Mouse (Mus musculus): ENCODE measurements around the gene Tcap. TPM values are rescaled to one million over a fixed set of nuclear protein-coding genes. Genes with fewer than 3 reads are reported as not detected.

Gene Tcap
- polyA plus RNA-seq, 1 experiment from 2014 or later = 2.1 TPM

DNA sequence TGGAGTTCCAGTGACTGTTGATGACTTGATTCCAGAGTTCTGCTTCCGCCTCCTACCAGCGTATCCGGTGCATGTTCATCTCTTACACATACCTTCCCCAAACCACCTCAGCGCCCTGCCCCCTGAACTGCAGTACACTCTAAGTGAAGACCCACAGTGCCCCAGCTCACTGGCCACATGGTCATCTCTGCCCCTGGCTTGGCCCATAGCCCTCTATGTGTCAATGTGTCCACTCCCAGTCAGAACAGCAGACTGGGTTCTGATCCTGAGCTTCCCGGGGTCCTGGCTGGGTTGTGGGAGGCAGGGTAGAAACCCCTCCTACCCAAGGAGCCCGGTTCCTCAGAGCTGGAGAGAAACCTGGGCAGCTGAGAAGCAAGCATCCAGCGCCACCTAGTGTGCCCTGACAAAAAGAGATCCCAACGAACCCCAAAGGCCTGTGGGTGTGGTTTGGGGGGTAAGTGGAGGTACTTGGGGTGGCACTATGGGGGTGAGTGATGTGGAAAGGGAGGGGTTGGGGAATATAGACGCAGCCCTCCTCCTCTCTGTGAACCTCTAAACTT, 5.7 kb downstream of the Tcap start:
- Histone ChIP-seq H3K4me2 (ENCODE audit: low read length) (no peak overlapping the region), H3K9me3 (replicated peaks; ENCODE audit: low read length) (no peaks in the 10 kb centered on the region), H3K36me3 (ENCODE audit: insufficient read depth, low read length) (no peaks in the 10 kb centered on the region), H3K27ac (no peak overlapping the region), H3K27me3 (ENCODE audit: insufficient read depth, low read length) (peaks cover 14% of the 10 kb centered on the region), H3K4me1 (replicated peaks; ENCODE audit: insufficient read depth, low read length) (peaks cover 27% of the 10 kb centered on the region), H3K4me3 (replicated peaks; ENCODE audit: low read depth, low read length) (no peak overlapping the region), H3K9ac (ENCODE audit: low read depth, low read length) (0 out of 2 replicates have a peak overlapping the region, but pooled peaks have one; percentile 27)
- ATAC-seq (replicated peaks; ENCODE audit: low FRiP score, low read depth) = no peak
- DNase-seq (ENCODE audit: low spot score) = peak; percentile 81
- peak; percentile 77 for TF ChIP-seq CTCF (IDR thresholded peaks at IDR 0.05; ENCODE audit: low read depth)
- WGBS = 26% methylated on average over 9 of the region's 9 CpGs

DNA sequence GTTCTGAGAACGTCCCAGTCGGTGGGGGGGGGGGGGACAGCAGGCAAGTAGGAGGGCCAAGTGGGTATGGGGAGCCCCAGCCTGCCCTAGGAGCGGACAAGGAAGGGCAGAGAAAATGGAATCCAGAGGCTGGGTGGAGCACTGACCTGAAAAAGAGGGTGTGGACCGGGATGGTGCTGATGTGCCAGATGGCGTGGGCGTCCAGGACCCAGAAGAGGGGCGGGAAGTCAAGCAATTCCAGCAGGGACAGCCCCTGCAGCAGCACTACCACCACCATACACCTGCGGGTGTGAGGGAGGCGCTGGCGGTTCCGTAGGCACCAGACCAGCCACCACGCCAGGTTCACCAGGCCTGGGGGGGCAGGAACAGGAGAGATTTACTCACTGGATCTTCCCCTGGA, 6.5 kb downstream of the Tcap start:
- WGBS = 68% methylated on average over 12 of the region's 12 CpGs
- Histone ChIP-seq H3K36me3 (ENCODE audit: insufficient read depth, low read length) (no peaks in the 10 kb centered on the region), H3K9me3 (replicated peaks; ENCODE audit: low read length) (no peaks in the 10 kb centered on the region), H3K4me2 (ENCODE audit: low read length) (no peak overlapping the region), H3K27ac (no peak overlapping the region), H3K27me3 (ENCODE audit: insufficient read depth, low read length) (peaks cover 14% of the 10 kb centered on the region), H3K4me1 (replicated peaks; ENCODE audit: insufficient read depth, low read length) (peaks cover 36% of the 10 kb centered on the region), H3K9ac (ENCODE audit: low read depth, low read length) (no peak overlapping the region), H3K4me3 (replicated peaks; ENCODE audit: low read depth, low read length) (no peak overlapping the region)
- no peak for TF ChIP-seq CTCF (IDR thresholded peaks at IDR 0.05; ENCODE audit: low read depth)
- DNase-seq (ENCODE audit: low spot score) (no peak), ATAC-seq (replicated peaks; ENCODE audit: low FRiP score, low read depth) (no peak)

DNA sequence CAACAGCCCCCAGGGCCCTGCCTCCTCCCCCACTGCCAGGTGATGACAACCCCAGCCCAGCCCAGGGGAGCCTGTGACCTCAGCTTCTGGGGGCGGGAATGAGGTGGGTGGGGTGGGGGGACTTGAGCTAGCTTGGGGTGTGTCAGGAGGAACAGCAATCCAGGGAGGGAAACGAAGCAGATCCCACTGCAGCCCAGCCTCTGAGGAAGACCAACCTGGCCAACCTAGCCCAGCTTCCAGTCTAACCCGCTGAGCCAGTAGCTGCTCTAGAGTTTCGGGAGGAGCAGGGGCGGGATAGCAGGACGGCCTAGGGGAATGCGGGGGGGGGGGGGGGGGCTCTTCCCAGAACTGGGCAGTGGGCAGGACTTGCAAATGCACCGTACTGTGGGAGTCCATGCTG, 8.4 kb downstream of the Tcap start:
- 4% methylated on average over 8 of the region's 8 CpGs for WGBS
- Histone ChIP-seq H3K9ac (ENCODE audit: low read depth, low read length) (no peak overlapping the region), H3K4me2 (ENCODE audit: low read length) (no peak overlapping the region), H3K27ac (peak overlapping the region; percentile 47), H3K4me1 (replicated peaks; ENCODE audit: insufficient read depth, low read length) (peaks cover 36% of the 10 kb centered on the region), H3K4me3 (replicated peaks; ENCODE audit: low read depth, low read length) (no peak overlapping the region), H3K27me3 (ENCODE audit: insufficient read depth, low read length) (peaks cover 10% of the 10 kb centered on the region), H3K36me3 (ENCODE audit: insufficient read depth, low read length) (no peaks in the 10 kb centered on the region), H3K9me3 (replicated peaks; ENCODE audit: low read length) (no peaks in the 10 kb centered on the region)
- DNase-seq (ENCODE audit: low spot score) (peak; percentile 44), ATAC-seq (replicated peaks; ENCODE audit: low FRiP score, low read depth) (no peak)
- no peak for TF ChIP-seq CTCF (IDR thresholded peaks at IDR 0.05; ENCODE audit: low read depth)

DNA sequence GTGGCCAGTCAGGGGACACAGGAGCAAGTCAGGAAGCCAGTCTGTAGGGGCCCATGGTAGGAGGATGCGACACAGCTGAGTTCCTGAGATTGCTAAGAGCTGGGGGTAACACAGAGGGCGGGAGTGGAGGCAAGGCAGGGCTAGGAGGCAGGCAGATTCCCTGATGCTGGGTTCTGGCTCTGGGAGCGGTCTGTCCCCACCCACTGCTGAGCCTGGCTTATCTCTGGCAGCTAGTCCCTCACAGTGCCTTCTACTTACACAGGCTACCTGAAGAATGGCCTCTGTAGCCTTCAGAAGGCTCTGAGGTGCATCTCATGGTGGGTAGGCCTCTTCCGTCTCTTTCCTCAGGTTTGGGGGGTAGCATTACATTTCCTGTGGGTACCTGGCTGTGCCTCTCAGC, 9.0 kb downstream of the Tcap start:
- Histone ChIP-seq H3K9ac (ENCODE audit: low read depth, low read length) (0 out of 2 replicates have a peak overlapping the region, but pooled peaks have one; percentile 1), H3K4me2 (ENCODE audit: low read length) (no peak overlapping the region), H3K9me3 (replicated peaks; ENCODE audit: low read length) (no peaks in the 10 kb centered on the region), H3K27ac (peak overlapping the region; percentile 47), H3K36me3 (ENCODE audit: insufficient read depth, low read length) (no peaks in the 10 kb centered on the region), H3K27me3 (ENCODE audit: insufficient read depth, low read length) (peaks cover 4% of the 10 kb centered on the region), H3K4me3 (replicated peaks; ENCODE audit: low read depth, low read length) (no peak overlapping the region), H3K4me1 (replicated peaks; ENCODE audit: insufficient read depth, low read length) (peaks cover 36% of the 10 kb centered on the region)
- no peak for TF ChIP-seq CTCF (IDR thresholded peaks at IDR 0.05; ENCODE audit: low read depth)
- no peak for ATAC-seq (replicated peaks; ENCODE audit: low FRiP score, low read depth)
- no peak for DNase-seq (ENCODE audit: low spot score)
- WGBS = 57% methylated on average over 4 of the region's 4 CpGs

DNA sequence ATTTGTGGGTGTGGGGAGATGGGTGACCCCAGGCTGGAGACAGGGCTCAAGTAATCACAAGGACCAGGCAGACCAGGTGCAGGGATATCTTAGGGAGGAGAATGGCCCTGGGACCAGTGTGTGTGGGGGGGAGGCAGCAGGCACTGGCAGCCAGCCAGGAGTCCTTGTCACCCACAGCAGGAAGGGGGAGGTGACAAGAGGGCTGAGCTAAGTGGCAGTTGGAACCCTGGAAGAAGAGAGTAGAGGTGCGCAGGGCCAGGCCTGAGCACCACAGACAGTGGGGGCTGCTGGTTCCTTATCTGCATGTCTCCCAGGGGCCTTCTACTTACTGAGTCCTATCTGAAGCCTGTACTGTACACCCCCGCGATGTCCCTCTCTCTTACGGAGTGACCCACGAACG, 9.7 kb downstream of the Tcap start:
- H3K4me3 ChIP-seq (replicated peaks; ENCODE audit: low read depth, low read length) = no peak overlapping the region
- 60% methylated on average over 6 of the region's 6 CpGs for WGBS
- H3K27ac ChIP-seq = peak overlapping the region; percentile 57
- H3K27me3 ChIP-seq (ENCODE audit: insufficient read depth, low read length) = no peaks in the 10 kb centered on the region
- H3K36me3 ChIP-seq (ENCODE audit: insufficient read depth, low read length) = no peaks in the 10 kb centered on the region
- H3K4me1 ChIP-seq (replicated peaks; ENCODE audit: insufficient read depth, low read length) = peaks cover 35% of the 10 kb centered on the region
- H3K9ac ChIP-seq (ENCODE audit: low read depth, low read length) = no peak overlapping the region
- no peak overlapping the region for H3K4me2 ChIP-seq (ENCODE audit: low read length)
- no peak for DNase-seq (ENCODE audit: low spot score)
- ATAC-seq (replicated peaks; ENCODE audit: low FRiP score, low read depth) = 0 out of 2 replicates have a peak, but pooled peaks have one; percentile 11
- no peak for TF ChIP-seq CTCF (IDR thresholded peaks at IDR 0.05; ENCODE audit: low read depth)
- no peaks in the 10 kb centered on the region for H3K9me3 ChIP-seq (replicated peaks; ENCODE audit: low read length)

DNA sequence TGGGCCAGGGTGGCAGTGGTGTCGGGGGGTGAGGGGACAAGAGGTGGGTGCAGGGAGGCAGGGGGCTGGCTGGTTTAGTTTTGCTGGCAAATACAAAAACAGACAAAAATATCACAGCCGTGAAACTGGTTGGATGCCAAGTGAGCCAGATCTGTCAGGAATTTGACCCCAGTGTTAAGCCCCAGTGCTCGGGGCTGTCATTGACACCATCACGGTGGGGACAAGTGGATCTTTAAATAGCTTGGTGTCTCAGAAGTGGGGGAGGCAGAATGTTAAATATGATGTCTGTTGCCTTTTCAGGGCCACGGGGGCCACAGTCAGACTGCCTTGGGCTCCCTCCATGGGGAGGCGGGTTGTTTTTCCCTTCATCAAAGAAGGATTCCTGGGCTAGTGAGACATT, 10.7 kb downstream of the Tcap start:
- no peaks in the 10 kb centered on the region for H3K27me3 ChIP-seq (ENCODE audit: insufficient read depth, low read length)
- H3K9ac ChIP-seq (ENCODE audit: low read depth, low read length) = no peak overlapping the region
- peak overlapping the region; percentile 57; the same call in 1 of the 2 replicates for H3K27ac ChIP-seq
- DNase-seq (ENCODE audit: low spot score) (peak; percentile 57), ATAC-seq (replicated peaks; ENCODE audit: low FRiP score, low read depth) (no peak)
- no peaks in the 10 kb centered on the region for H3K9me3 ChIP-seq (replicated peaks; ENCODE audit: low read length)
- H3K4me2 ChIP-seq (ENCODE audit: low read length) = 0 out of 2 replicates have a peak overlapping the region, but pooled peaks have one; percentile 8
- no peak for TF ChIP-seq CTCF (IDR thresholded peaks at IDR 0.05; ENCODE audit: low read depth)
- no peaks in the 10 kb centered on the region for H3K36me3 ChIP-seq (ENCODE audit: insufficient read depth, low read length)
- peaks cover 27% of the 10 kb centered on the region for H3K4me1 ChIP-seq (replicated peaks; ENCODE audit: insufficient read depth, low read length)
- H3K4me3 ChIP-seq (replicated peaks; ENCODE audit: low read depth, low read length) = no peak overlapping the region
- 25% methylated on average over 6 of the region's 6 CpGs for WGBS

DNA sequence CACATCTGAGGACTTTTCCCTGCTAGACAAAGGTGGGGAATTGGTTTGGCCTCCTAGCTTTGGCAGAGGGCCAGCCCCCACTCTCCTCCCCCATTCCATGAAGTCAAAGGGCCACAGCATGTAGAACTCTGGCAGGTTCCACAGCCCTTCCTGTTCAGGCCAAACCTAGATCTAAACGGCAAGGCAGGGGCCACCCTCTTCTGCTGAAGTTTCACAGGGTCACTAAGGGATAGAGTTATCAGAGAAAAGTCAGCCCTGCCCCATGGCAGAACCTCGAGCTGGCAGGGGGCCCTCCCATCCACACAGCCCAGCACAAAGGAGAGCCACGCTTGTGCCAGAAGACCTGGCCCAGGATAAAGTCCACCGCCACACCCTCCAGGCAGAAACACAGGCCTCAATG, 11.4 kb downstream of the Tcap start:
- Histone ChIP-seq H3K27me3 (ENCODE audit: insufficient read depth, low read length) (no peaks in the 10 kb centered on the region), H3K27ac (peak overlapping the region; percentile 79), H3K4me3 (replicated peaks; ENCODE audit: low read depth, low read length) (no peak overlapping the region), H3K36me3 (ENCODE audit: insufficient read depth, low read length) (no peaks in the 10 kb centered on the region), H3K4me1 (replicated peaks; ENCODE audit: insufficient read depth, low read length) (peaks cover 31% of the 10 kb centered on the region), H3K9me3 (replicated peaks; ENCODE audit: low read length) (no peaks in the 10 kb centered on the region), H3K4me2 (ENCODE audit: low read length) (no peak overlapping the region), H3K9ac (ENCODE audit: low read depth, low read length) (no peak overlapping the region)
- DNase-seq (ENCODE audit: low spot score) = no peak
- ATAC-seq (replicated peaks; ENCODE audit: low FRiP score, low read depth) = no peak
- no peak for TF ChIP-seq CTCF (IDR thresholded peaks at IDR 0.05; ENCODE audit: low read depth)
- WGBS = 25% methylated on average over 4 of the region's 4 CpGs
